Mouse (Mus musculus) induced T-regulatory cell, adult 2 months (primary cell): ENCODE measurements around the gene Cphx2.
"Not testable (repeated sequence)": the region's sequence is repeated elsewhere in the genome, so short reads cannot be mapped to it uniquely, and the experiment has no call there.

Experiments used
- DNase-seq: peaks from one replicate; pipeline ENCODE4 v3.0.0-alpha.2; 2012; ENCODE audit warnings: low read depth

Cphx2 gene

DNA sequence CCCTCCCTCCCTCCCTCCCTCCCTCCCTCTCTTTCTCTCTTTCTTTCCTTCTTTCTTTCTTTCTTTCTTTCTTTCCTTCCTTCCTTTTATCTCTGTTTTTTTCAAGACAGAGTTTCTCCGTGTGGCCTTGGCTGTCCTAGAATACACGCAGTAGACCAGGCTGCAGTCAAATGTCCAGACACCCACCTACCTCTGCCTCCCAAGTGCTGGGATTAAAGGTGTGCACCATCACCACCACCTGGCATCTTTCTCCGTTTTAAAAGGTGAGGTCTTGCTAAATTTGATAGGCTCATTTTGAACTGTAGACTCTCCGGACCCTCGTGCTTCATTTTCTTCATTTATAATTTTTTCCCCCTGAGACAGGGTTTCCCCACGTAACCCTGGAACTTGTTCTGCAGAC, at the start of gene Cphx2:
Cphx2 (plus strand) TSS at position 301 of the 400 bp plus-strand sequence.
- not testable (repeated sequence) for DNase-seq

- not testable (repeated sequence) for DNase-seq
Measured at GRCm38 (mm10) chr14:26034364-26034763, 47.0 kb upstream of the Cphx2 start.

- not testable (repeated sequence) for DNase-seq
Measured at GRCm38 (mm10) chr14:26035439-26035838, 45.9 kb upstream of the Cphx2 start.

GRCm38 (mm10) chr14:26042611-26043010, 38.7 kb upstream of the Cphx2 start, which contains the start of gene Gm9780:
Gm9780 (minus strand) TSS chr14:26042711.
- DNase-seq, result not testable (repeated sequence)

- not testable (repeated sequence) for DNase-seq
Measured at GRCm38 (mm10) chr14:26045007-26045406, 36.3 kb upstream of the Cphx2 start.

DNA sequence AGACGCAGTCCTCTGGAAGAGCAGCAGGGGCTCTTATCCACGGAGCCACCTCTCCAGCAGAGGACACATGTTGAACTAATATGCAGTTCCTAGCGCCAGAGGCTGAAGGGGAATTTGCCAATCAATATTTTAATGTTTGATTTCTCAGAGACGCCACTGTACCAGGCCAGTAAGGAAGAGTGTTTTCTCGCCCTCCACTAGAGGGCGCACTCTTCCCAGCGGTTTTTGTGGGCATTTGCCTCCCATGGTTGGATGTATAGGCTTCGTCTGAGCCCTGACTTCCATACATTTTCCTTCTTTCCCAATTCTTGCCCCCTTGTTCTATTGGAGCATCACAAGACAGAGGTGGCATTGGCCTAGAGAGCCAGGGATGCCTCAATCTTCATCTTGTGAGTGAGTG, 34.3 kb upstream of the Cphx2 start:
- DNase-seq, result not testable (repeated sequence)

DNA sequence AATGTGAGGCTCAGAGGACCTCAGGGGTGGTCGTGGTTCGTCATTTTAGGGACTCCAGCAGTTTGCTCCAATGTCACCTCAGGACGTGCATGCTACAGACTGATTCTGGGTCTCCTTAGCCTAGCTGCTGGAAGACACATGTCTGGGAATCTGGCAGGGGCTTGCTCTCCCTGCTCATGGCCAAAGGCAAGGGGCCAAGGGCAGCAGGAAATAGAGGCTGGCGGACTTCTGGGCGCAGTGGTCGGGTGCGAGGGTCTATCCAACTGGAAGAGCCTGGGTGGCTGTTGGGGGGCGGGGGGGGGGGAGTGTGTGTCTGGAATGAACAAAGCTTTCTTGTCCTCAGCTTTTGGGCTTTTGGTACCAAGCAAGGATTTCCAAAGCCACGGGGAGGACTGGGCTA, 32.5 kb upstream of the Cphx2 start:
- DNase-seq, result not testable (repeated sequence)

- DNase-seq, result not testable (repeated sequence)
Measured at GRCm38 (mm10) chr14:26058184-26058583, 23.1 kb upstream of the Cphx2 start.

- DNase-seq, result not testable (repeated sequence)
Measured at GRCm38 (mm10) chr14:26059362-26059761, 22.0 kb upstream of the Cphx2 start.

DNA sequence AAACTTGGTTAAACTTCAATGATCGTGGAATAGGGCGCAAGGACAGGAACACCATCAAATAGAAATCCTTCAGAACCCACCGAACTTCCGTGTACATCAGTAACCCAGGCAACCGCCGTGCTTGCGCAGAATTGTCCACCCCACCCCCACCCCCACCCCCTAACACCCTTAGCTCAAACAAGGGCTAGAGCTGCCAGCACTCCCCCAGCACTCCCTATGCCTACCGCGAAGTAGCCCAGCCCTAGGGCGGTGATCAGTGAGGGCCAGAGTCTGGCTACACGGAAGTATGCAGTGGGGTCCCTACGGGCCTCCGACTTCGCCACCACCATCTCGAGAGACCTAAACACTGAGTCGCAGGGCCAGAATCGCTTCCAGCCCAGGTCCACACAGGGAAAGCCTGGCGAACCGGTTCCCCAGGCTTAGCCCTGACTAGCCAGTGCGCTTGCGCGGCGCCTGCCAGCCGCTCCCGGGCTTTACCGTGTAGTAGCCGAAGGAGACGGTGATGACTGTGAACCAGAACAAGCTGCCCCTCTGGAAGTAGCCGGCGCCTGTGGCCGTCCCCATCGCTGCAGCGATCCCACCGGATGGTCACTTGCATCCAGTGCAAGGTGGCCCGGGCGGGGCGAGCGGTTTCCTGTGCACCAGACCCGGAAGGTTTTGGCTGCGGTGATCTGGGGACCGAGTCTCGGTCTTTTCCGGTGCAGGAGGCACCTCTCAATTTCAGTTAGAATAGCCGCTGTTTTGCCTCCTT, 14.6 kb upstream of the Cphx2 start:
- not testable (repeated sequence) for DNase-seq

DNA sequence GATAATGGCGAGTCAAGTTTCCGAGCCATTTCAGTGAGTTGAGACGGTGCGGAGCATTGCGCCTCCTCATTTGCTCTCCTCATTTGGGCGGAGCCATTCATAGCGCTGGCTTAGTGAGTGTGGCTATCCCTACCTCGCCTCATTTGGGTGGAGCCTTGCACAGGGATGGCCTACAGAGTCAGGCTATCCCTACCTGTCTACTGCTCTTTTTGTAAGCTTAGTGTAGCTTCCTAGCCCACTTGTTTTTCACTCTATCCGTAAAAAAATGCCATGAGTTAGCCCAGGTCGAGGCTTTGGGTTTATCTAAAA, 14.0 kb upstream of the Cphx2 start, which contains the start of gene Tmem254c:
Tmem254c (minus strand) TSS at position 31 of the 309 bp plus-strand sequence.
- DNase-seq, result not testable (repeated sequence)

DNA sequence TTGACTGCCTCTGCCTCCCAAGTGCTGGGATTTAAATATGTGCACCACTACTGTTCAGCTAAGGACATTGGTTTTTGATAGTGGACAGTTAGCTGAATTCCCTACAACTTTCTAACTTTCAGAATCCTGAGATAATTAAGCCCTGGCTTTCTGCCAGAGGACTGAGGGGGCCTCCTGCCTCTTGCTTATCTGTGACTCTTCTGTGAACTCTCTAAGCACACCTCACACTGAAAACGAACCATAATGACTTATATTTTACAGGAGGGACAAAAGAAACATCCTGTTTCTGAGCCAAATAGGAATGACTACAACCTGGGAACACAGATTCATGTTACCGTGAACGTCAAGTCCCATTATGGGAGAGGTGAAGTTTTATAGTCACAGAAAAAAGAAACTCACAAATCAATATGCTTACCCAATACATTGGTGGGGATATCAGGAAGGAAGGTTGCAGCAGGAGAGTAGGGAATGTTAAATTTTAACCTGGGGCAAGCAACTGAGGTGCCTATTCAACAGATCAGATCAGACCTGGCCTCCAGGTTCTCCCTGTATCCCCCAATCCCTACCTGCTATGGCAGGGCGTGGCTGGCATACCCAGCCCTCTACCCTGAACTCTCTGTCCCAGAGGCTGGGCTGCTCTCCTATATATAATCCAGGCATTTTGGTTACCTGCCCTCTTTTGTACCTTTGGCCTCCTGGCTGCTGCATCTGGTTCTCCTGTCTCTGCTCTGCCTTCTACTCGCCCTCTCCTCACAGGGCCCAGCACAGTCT, 4.5 kb upstream of the Cphx2 start:
- not testable (repeated sequence) for DNase-seq

- DNase-seq, result not testable (repeated sequence)
Measured at GRCm38 (mm10) chr14:26081997-26082396, 681 bp downstream of the Cphx2 start, which contains the start of gene Cphx3. Cphx3 (plus strand) TSS chr14:26082297.

- not testable (repeated sequence) for DNase-seq
Measured at GRCm38 (mm10) chr14:26097622-26098021, 16.3 kb downstream of the Cphx2 start.

GRCm38 (mm10) chr14:26118150-26118549, 36.8 kb downstream of the Cphx2 start, which contains the start of gene Duxbl2:
Duxbl2 (plus strand) TSS chr14:26118349.
- not testable (repeated sequence) for DNase-seq

- not testable (repeated sequence) for DNase-seq
Measured at GRCm38 (mm10) chr14:26118550-26119000, 37.3 kb downstream of the Cphx2 start.

DNA sequence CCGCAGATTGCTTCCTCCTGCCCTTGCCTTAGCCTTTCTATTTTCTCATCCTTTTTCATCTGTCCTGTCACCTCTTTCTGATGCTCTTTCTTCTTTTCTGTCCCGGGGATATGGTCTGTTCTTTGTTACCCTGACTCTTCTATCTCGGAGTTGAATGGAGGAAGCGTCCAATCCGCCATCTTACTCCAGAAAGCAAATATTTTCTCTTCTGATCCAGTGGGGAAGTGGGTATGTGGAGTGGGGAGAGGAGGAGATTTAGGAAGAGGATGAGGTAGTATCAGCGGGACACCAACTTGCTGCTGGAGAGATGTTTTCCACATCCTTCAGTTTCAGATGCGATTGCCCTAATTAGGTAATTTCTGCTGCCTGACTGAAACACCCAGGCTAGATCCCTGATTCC, 37.8 kb downstream of the Cphx2 start:
- not testable (repeated sequence) for DNase-seq
